Mouse (Mus musculus) lung, postnatal 0 days (tissue): Measurements from ENCODE around the gene Gm6803.
"Not testable (repeated sequence)": the region's sequence is repeated elsewhere in the genome, so short reads cannot be mapped to it uniquely, and the experiment has no call there.

Experiments
- CTCF ChIP-seq: IDR thresholded peaks from 2 replicates; pipeline ENCODE4 v1.5.1; 2016; ENCODE audit warnings: antibody characterized with exemption, mild to moderate bottlenecking
- EP300 ChIP-seq: IDR thresholded peaks from 2 replicates; pipeline ENCODE4 v1.6.1; 2016; ENCODE audit warnings: antibody characterized with exemption, mild to moderate bottlenecking, control low read depth

DNA sequence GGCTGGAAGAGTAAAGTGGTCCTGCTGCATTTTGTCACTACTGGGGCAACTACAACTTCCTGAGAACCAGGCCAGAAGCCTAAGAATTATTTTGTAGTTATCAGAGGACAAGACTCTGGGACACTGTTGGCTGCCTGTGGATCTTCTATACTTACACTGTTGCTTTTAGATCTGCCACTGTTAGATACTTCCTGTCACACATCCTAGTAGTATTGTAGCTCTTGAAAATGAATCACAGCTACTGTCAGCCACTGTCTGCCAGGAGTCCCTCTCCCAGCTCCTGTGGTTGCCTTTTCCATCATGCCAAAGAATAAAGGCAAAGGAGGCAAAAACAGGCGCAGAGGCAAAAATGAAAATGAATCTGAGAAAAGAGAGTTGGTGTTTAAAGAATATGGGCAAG, 8.1 kb upstream of the Gm6803 start, which contains the start of gene Gm2056:
- TF ChIP-seq CTCF, EP300: not testable (repeated sequence)
